Mouse (Mus musculus) intestine, postnatal 0 days (tissue): ENCODE measurements around the gene Rnft2. TPM values are rescaled to one million over a fixed set of nuclear protein-coding genes. Genes with fewer than 3 reads are reported as not detected.
A peak's percentile ranks its signal among the peaks of the same experiment; 100 is the strongest.

Experiments
- ATAC-seq: fragments of 200-750 bp; cut with Nextera tagmentation; 2 replicates; pipeline ENCODE4 v1.8.0; 2017; ENCODE audit warnings: mild to moderate bottlenecking, moderate TSS enrichment, moderate library complexity
- H3K27ac ChIP-seq: fragments of 300-500 bp; sonication (generic); 2 replicates; pipeline ENCODE4 v1.5.1; 2014; ENCODE audit warnings: mild to moderate bottlenecking, low read depth, low read length, moderate library complexity
- H3K27me3 ChIP-seq: fragments of 300-500 bp; sonication (generic); replicated peaks from 2 replicates; pipeline ENCODE4 v1.6.1; 2014; ENCODE audit warnings: low read length, mixed read lengths; ENCODE audit not compliant: control insufficient read depth, insufficient read depth
- H3K36me3 ChIP-seq: fragments of 300-500 bp; sonication (generic); 2 replicates; pipeline ENCODE4 v1.6.1; 2014; ENCODE audit warnings: mild to moderate bottlenecking, moderate library complexity; ENCODE audit not compliant: control insufficient read depth, insufficient read depth
- H3K4me1 ChIP-seq: fragments of 300-500 bp; sonication (generic); replicated peaks from 2 replicates; pipeline ENCODE4 v1.6.1; 2014; ENCODE audit warnings: antibody characterized with exemption, low read length, mixed read lengths; ENCODE audit not compliant: control insufficient read depth, insufficient read depth
- H3K4me2 ChIP-seq: fragments of 300-500 bp; sonication (generic); replicated peaks from 2 replicates; pipeline ENCODE4 v1.6.1; 2014; ENCODE audit warnings: low read depth, mild to moderate bottlenecking, moderate library complexity
- H3K4me3 ChIP-seq: fragments of 300-500 bp; sonication (generic); 2 replicates; pipeline ENCODE4 v1.5.1; 2014; ENCODE audit warnings: low read depth, low read length
- H3K9ac ChIP-seq: fragments of 300-500 bp; sonication (generic); 2 replicates; pipeline ENCODE4 v1.6.1; 2014; ENCODE audit warnings: mild to moderate bottlenecking, low read depth, low read length
- H3K9me3 ChIP-seq: fragments of 300-500 bp; sonication (generic); 2 replicates; pipeline ENCODE4 v1.6.1; 2016; ENCODE audit warnings: mixed run types; ENCODE audit not compliant: control insufficient read depth
- CTCF ChIP-seq: sonication (generic); IDR thresholded peaks from 2 replicates; pipeline ENCODE4 v1.5.1; 2016; ENCODE audit warnings: low read depth, mild to moderate bottlenecking, control low read depth, antibody characterized with exemption, moderate library complexity
- WGBS: fragments of 180-500 bp; shearing (Covaris S2); extraction: QIAGEN DNeasy Blood & Tissue Kit; methylation state at CpG from one replicate; pipeline ENCODE4 v1.1.7; 2014; 5-methylcytosine and 5-hydroxymethylcytosine counted together
- polyA plus RNA-seq: library from polyadenylated mRNA; unstranded; fragments of >200 nt; fragmentation: Nextera tagmentation; extraction: Ambion mirVana; gene quantifications from 2 replicates; pipeline ENCODE4 v1.2.1, GENCODE M21; 2015

Rnft2 gene
- 0.42 and 0.44 TPM in 2 replicates for polyA plus RNA-seq

DNA sequence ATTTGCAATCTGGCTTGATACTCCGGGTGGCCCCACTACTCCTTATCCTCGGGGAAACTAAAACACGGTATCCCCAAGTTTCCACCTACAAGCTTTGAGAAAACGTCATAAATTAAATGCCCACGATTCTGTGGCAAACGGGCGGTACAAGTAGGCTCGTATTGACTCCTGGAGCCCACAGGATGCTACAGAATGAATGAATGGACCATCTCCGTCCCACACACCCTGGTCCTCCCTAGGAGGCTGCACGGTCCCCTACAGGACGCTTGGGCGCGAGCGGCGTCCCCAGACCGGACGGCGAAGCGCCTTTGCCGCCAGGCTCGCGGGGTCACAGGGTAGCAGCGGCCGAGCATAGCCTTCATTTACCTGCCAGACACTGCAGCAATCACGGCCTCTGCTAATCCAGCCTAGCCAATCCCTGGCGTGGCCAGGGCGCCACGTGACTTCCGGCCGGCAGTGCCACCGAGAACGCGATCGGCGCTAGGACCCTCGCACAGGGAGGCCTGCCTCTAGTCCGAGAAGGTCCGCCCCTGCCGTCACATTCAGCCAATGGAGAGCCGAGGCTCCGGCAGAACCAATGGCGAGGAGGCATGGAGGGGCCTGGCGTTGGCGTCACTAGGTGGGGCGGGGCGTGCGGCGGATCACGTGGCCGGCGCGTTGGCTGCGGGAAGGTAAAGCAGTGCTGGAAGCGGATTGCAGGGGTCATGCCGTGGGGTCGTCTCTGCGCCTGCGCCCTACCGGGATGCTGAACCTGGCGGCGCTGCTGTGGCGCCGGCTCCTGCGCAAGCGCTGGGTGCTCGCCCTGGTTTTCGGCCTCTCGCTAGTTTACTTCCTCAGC is at the start of gene Rnft2, which contains the start of gene 2410131K14Rik:
Gene Rnft2, minus strand, starts transcription at position 511 of the 838 bp plus-strand sequence.
Gene 2410131K14Rik, plus strand, starts transcription at position 622 of the 838 bp plus-strand sequence.
- Histone ChIP-seq H3K4me3 (peak within 1 kb of the TSS; percentile 74), H3K36me3 (peaks cover 10% of the 10 kb centered on the region; the same call in 1 of the 2 replicates), H3K9ac (peak within 1 kb of the TSS; percentile 76), H3K9me3 (no peaks in the 10 kb centered on the region), H3K27ac (0 out of 2 replicates have a peak within 1 kb of the TSS, but pooled peaks have one; percentile 5), H3K27me3 (no peaks in the 10 kb centered on the region), H3K4me1 (0 out of 2 replicates have a peak, but pooled peaks cover 6% of the 10 kb centered on the region), H3K4me2 (peak within 1 kb of the TSS; percentile 88)
- TF ChIP-seq CTCF: peak; percentile 18; the same call in 1 of the 2 replicates
- ATAC-seq: peak; percentile 100
- under 1% methylated on average over 65 of the region's 68 CpGs for WGBS

GRCm38 (mm10) chr5:118294086-118294864 is 49.4 kb upstream of the Rnft2 start:
- ATAC-seq: peak; percentile 49; the same call in 1 of the 2 replicates
- Histone ChIP-seq H3K36me3 (no peaks in the 10 kb centered on the region), H3K9ac (no peak overlapping the region), H3K4me1 (no peaks in the 10 kb centered on the region; the same call in 1 of the 2 replicates), H3K27ac (no peak overlapping the region; the same call in 1 of the 2 replicates), H3K4me3 (no peak overlapping the region; the same call in 1 of the 2 replicates), H3K27me3 (no peaks in the 10 kb centered on the region), H3K9me3 (no peaks in the 10 kb centered on the region), H3K4me2 (peak overlapping the region; percentile 51)
- WGBS: 27% methylated on average over 23 of the region's 23 CpGs
- 0 out of 2 replicates have a peak, but pooled peaks have one; percentile 10 for TF ChIP-seq CTCF

GRCm38 (mm10) chr5:118292476-118292875 is 47.6 kb upstream of the Rnft2 start:
- no peak for ATAC-seq
- no peak overlapping the region for H3K4me2 ChIP-seq
- no peaks in the 10 kb centered on the region for H3K36me3 ChIP-seq
- no peak overlapping the region for H3K27ac ChIP-seq
- H3K4me3 ChIP-seq: no peak overlapping the region
- 50% methylated on average over 4 of the region's 4 CpGs for WGBS
- no peaks in the 10 kb centered on the region for H3K27me3 ChIP-seq
- TF ChIP-seq CTCF: no peak
- no peak overlapping the region for H3K9ac ChIP-seq
- H3K4me1 ChIP-seq: no peaks in the 10 kb centered on the region
- H3K9me3 ChIP-seq: no peaks in the 10 kb centered on the region

DNA sequence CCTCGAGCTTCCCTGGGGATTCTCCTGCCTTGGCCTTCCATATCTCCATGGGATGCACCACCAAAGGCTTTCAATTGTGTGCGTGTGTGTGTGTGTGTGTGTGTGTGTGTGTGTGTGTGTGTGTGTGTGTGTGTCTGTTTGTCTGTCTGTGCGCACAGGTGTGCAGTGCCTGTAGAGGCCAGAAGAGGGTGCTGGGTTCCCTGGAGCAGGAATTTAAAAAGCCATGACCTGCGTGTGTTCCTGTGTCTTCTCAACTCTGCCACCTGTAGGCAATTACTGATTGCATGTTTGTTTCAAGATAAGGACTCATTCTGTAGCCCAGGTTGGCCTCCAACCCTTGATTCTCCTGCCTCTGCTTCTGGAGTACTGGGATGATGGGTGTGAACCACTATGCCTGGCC is 46.5 kb upstream of the Rnft2 start:
- TF ChIP-seq CTCF: peak; percentile 41
- Histone ChIP-seq H3K4me2 (no peak overlapping the region), H3K9ac (no peak overlapping the region), H3K36me3 (no peaks in the 10 kb centered on the region), H3K27ac (no peak overlapping the region), H3K4me3 (no peak overlapping the region), H3K4me1 (no peaks in the 10 kb centered on the region), H3K9me3 (no peaks in the 10 kb centered on the region), H3K27me3 (no peaks in the 10 kb centered on the region)
- no peak for ATAC-seq
- WGBS: 90% methylated on average over 4 of the region's 4 CpGs

- Histone ChIP-seq H3K27ac (no peak overlapping the region), H3K4me1 (no peaks in the 10 kb centered on the region), H3K4me2 (no peak overlapping the region), H3K27me3 (no peaks in the 10 kb centered on the region), H3K4me3 (no peak overlapping the region), H3K9ac (no peak overlapping the region), H3K9me3 (no peaks in the 10 kb centered on the region), H3K36me3 (no peaks in the 10 kb centered on the region)
- 76% methylated on average over 18 of the region's 18 CpGs for WGBS
- peak; percentile 29; the same call in 1 of the 2 replicates for TF ChIP-seq CTCF
- no peak for ATAC-seq
Measured at GRCm38 (mm10) chr5:118277741-118278495, 33.0 kb upstream of the Rnft2 start.
